Mouse (Mus musculus): ENCODE measurements around the gene Dll4.

The Dll4 gene

GRCm38 (mm10) chr2:119335535-119335934, 10.0 kb downstream of the Dll4 start:
- no peak for DNase-seq

GRCm38 (mm10) chr2:119336002-119336401, 10.4 kb downstream of the Dll4 start:
- no peak for DNase-seq

- no peak for DNase-seq
Measured at GRCm38 (mm10) chr2:119336470-119336869, 10.9 kb downstream of the Dll4 start.

GRCm38 (mm10) chr2:119337425-119338265, 12.1 kb downstream of the Dll4 start:
- DNase-seq = peak; percentile 86

GRCm38 (mm10) chr2:119344537-119345138, 19.1 kb downstream of the Dll4 start:
- no peak for DNase-seq

GRCm38 (mm10) chr2:119350555-119351486, 25.2 kb downstream of the Dll4 start, which contains the start of gene Chac1:
Chac1 (plus strand) TSS chr2:119351229.
- DNase-seq = peak; percentile 96

GRCm38 (mm10) chr2:119353707-119354106, 28.1 kb downstream of the Dll4 start:
- peak; percentile 48 for DNase-seq

- peak; percentile 96 for DNase-seq
Measured at GRCm38 (mm10) chr2:119355089-119355488, 29.5 kb downstream of the Dll4 start.

- DNase-seq = peak; percentile 95
Measured at GRCm38 (mm10) chr2:119355651-119356050, 30.1 kb downstream of the Dll4 start.

- DNase-seq = no peak
Measured at GRCm38 (mm10) chr2:119356310-119356709, 30.7 kb downstream of the Dll4 start.

GRCm38 (mm10) chr2:119356805-119357204, 31.2 kb downstream of the Dll4 start:
- DNase-seq = no peak

- no peak for DNase-seq
Measured at GRCm38 (mm10) chr2:119358249-119358648, 32.7 kb downstream of the Dll4 start.

- no peak for DNase-seq
Measured at GRCm38 (mm10) chr2:119359721-119360291, 34.2 kb downstream of the Dll4 start.

- no peak for DNase-seq
Measured at GRCm38 (mm10) chr2:119364969-119365368, 39.4 kb downstream of the Dll4 start.

- no peak for DNase-seq
Measured at GRCm38 (mm10) chr2:119367346-119367745, 41.8 kb downstream of the Dll4 start.

- no peak for DNase-seq
Measured at GRCm38 (mm10) chr2:119370116-119370515, 44.5 kb downstream of the Dll4 start.

GRCm38 (mm10) chr2:119377286-119377685, 51.7 kb downstream of the Dll4 start:
- DNase-seq = no peak

- no peak for DNase-seq
Measured at GRCm38 (mm10) chr2:119377826-119378225, 52.2 kb downstream of the Dll4 start.

GRCm38 (mm10) chr2:119379455-119379854, 53.9 kb downstream of the Dll4 start:
- DNase-seq = no peak
